Mouse (Mus musculus) erythroblast, embryonic 14.5 days (primary cell): ENCODE measurements around the gene Vmn1r205. TPM values are rescaled to one million over a fixed set of nuclear protein-coding genes. Genes with fewer than 3 reads are reported as not detected.
"Not testable (repeated sequence)": the region's sequence is repeated elsewhere in the genome, so short reads cannot be mapped to it uniquely, and the experiment has no call there.

Source experiments
- H3K27me3 ChIP-seq: 2 replicates; pipeline ENCODE4 v1.6.1; 2012; ENCODE audit warnings: inconsistent platforms; ENCODE audit not compliant: control insufficient read depth
- H3K36me3 ChIP-seq: 2 replicates; pipeline ENCODE4 v1.6.1; 2012; ENCODE audit warnings: mild to moderate bottlenecking, inconsistent platforms; ENCODE audit not compliant: control insufficient read depth
- H3K4me1 ChIP-seq: 2 replicates; pipeline ENCODE4 v1.6.1; 2012; ENCODE audit warnings: inconsistent platforms; ENCODE audit not compliant: control insufficient read depth
- H3K4me3 ChIP-seq: replicated peaks from 2 replicates; pipeline ENCODE3; 2012; ENCODE audit warnings: moderate library complexity, mild to moderate bottlenecking, inconsistent platforms
- H3K9me3 ChIP-seq: 2 replicates; pipeline ENCODE4 v1.6.1; 2012; ENCODE audit warnings: low read length, inconsistent platforms, mixed read lengths; ENCODE audit not compliant: control insufficient read depth
- GATA1 ChIP-seq: IDR thresholded peaks from 2 replicates; pipeline ENCODE4 v1.6.1; 2012; ENCODE audit warnings: low read length, inconsistent platforms, mixed read lengths
- TAL1 ChIP-seq: IDR thresholded peaks from 3 replicates; pipeline ENCODE4 v1.6.1; 2012; ENCODE audit warnings: low read length, inconsistent platforms, mixed read lengths
- polyA plus RNA-seq: library from polyadenylated mRNA; stranded (reverse); fragments of >175 nt; gene quantifications from 2 replicates; pipeline ENCODE4 v1.2.3, GENCODE M21; 2012

Vmn1r205 gene
- polyA plus RNA-seq, result not detected in 2 replicates

- H3K36me3 ChIP-seq, result no peaks in the 10 kb centered on the region
- H3K9me3 ChIP-seq, result no peaks in the 10 kb centered on the region
- H3K4me3 ChIP-seq, result no peak within 1 kb of the TSS
- TF ChIP-seq TAL1 (no peak), GATA1 (no peak)
- H3K27me3 ChIP-seq, result no peaks in the 10 kb centered on the region
- no peaks in the 10 kb centered on the region for H3K4me1 ChIP-seq
Observed at GRCm38 (mm10) chr13:22592900-22593299, at the start of gene Vmn1r205. Vmn1r205 (minus strand) TSS chr13:22593000.

GRCm38 (mm10) chr13:22624151-22624550, 31.4 kb upstream of the Vmn1r205 start, which contains the start of gene Vmn1r206:
Vmn1r206 (minus strand) TSS chr13:22624251.
- not testable (repeated sequence) for H3K4me1 ChIP-seq, H3K27me3 ChIP-seq, H3K4me3 ChIP-seq, H3K36me3 ChIP-seq, H3K9me3 ChIP-seq

GRCm38 (mm10) chr13:22583336-22583735, 9.5 kb downstream of the Vmn1r205 start:
- not testable (repeated sequence) for H3K4me3 ChIP-seq, H3K27me3 ChIP-seq, H3K36me3 ChIP-seq, H3K9me3 ChIP-seq, H3K4me1 ChIP-seq

- H3K36me3 ChIP-seq, H3K4me3 ChIP-seq, H3K9me3 ChIP-seq, H3K27me3 ChIP-seq, H3K4me1 ChIP-seq: not testable (repeated sequence)
Observed at GRCm38 (mm10) chr13:22574911-22575310, 17.9 kb downstream of the Vmn1r205 start.

- H3K4me3 ChIP-seq, H3K4me1 ChIP-seq, H3K9me3 ChIP-seq, H3K27me3 ChIP-seq, H3K36me3 ChIP-seq: not testable (repeated sequence)
Observed at GRCm38 (mm10) chr13:22552898-22553297, 39.9 kb downstream of the Vmn1r205 start, which contains the start of gene Vmn1r204. Vmn1r204 (plus strand) TSS chr13:22553198.

Other genes with a start within 250 kb of the Vmn1r205 start
- gene Vmn1r198, start 242.6 kb downstream of the Vmn1r205 start, polyA plus RNA-seq, result 0.01 TPM in 1 of 2 replicates, not detected in the other
- gene Vmn1r199, start 213.2 kb downstream of the Vmn1r205 start, polyA plus RNA-seq, result not detected in 2 replicates
- gene Vmn1r200, start 202.6 kb downstream of the Vmn1r205 start, polyA plus RNA-seq, result not detected in 2 replicates
- not detected in 2 replicates for gene Vmn1r201, start 121.1 kb downstream of the Vmn1r205 start, polyA plus RNA-seq
- not detected in 2 replicates for gene Vmn1r202, start 87.6 kb downstream of the Vmn1r205 start, polyA plus RNA-seq
- gene Vmn1r203, start 74.9 kb downstream of the Vmn1r205 start, polyA plus RNA-seq, result not detected in 2 replicates
- gene Vmn1r204, start 39.8 kb downstream of the Vmn1r205 start, polyA plus RNA-seq, result not detected in 2 replicates
- not detected in 2 replicates for gene Vmn1r206, start 31.3 kb upstream of the Vmn1r205 start, polyA plus RNA-seq
- not detected in 2 replicates for gene Vmn1r207-ps, start 136.6 kb upstream of the Vmn1r205 start, polyA plus RNA-seq
- 0.01 TPM in 1 of 2 replicates, not detected in the other for gene Vmn1r208, start 184.4 kb upstream of the Vmn1r205 start, polyA plus RNA-seq
- gene Vmn1r209, start 216.7 kb upstream of the Vmn1r205 start, polyA plus RNA-seq, result not detected in 2 replicates
- not detected in 2 replicates for gene Vmn1r210, start 238.3 kb upstream of the Vmn1r205 start, polyA plus RNA-seq